Mouse (Mus musculus): Measurements from ENCODE around the gene Ccdc173.

GRCm38 (mm10) chr2:69713626-69714014 is 75.8 kb downstream of the Ccdc173 start:
- TF ChIP-seq CTCF (IDR thresholded peaks at IDR 0.05; ENCODE audit: extremely low read depth, insufficient read length, insufficient replicate concordance, low read depth, low read length) (no peak), POLR2A (IDR thresholded peaks at IDR 0.05; ENCODE audit: low read depth, low read length) (no peak)

Data from small intestine, adult 2 months (tissue).